Mouse (Mus musculus) embryonic facial prominence, embryonic 12.5 days (tissue): ENCODE results near the gene Cxcr4. TPM values are rescaled to one million over a fixed set of nuclear protein-coding genes. Genes with fewer than 3 reads are reported as not detected.

Experiments
- ATAC-seq: fragments of 200-750 bp; cut with Nextera tagmentation; 2 replicates; pipeline ENCODE4 v1.8.0; 2017; ENCODE audit not compliant: insufficient number of reproducible peaks, insufficient read depth, low FRiP score, low TSS enrichment
- H3K27ac ChIP-seq: fragments of 300-500 bp; sonication (generic); 2 replicates; pipeline ENCODE4 v1.5.1; 2016; ENCODE audit warnings: mild to moderate bottlenecking
- H3K27me3 ChIP-seq: fragments of 300-500 bp; sonication (generic); 2 replicates; pipeline ENCODE4 v1.6.1; 2016; ENCODE audit warnings: mild to moderate bottlenecking, moderate library complexity
- H3K36me3 ChIP-seq: fragments of 300-500 bp; sonication (generic); 2 replicates; pipeline ENCODE4 v1.6.1; 2016; ENCODE audit warnings: mild to moderate bottlenecking
- H3K4me1 ChIP-seq: fragments of 300-500 bp; sonication (generic); 2 replicates; pipeline ENCODE4 v1.6.1; 2016
- H3K4me2 ChIP-seq: fragments of 300-500 bp; sonication (generic); replicated peaks from 2 replicates; pipeline ENCODE4 v1.6.1; 2016; ENCODE audit warnings: mild to moderate bottlenecking, moderate library complexity
- H3K4me3 ChIP-seq: fragments of 300-500 bp; sonication (generic); 2 replicates; pipeline ENCODE4 v1.5.1; 2016; ENCODE audit warnings: mild to moderate bottlenecking
- H3K9ac ChIP-seq: fragments of 300-500 bp; sonication (generic); 2 replicates; pipeline ENCODE4 v1.6.1; 2016; ENCODE audit warnings: mild to moderate bottlenecking, moderate library complexity
- H3K9me3 ChIP-seq: fragments of 300-500 bp; sonication (generic); 2 replicates; pipeline ENCODE4 v1.6.1; 2016; ENCODE audit warnings: mild to moderate bottlenecking, moderate library complexity
- WGBS: fragments of 180-500 bp; shearing (Covaris S2); methylation state at CpG from one replicate; pipeline ENCODE4 v1.1.7; 2016; 5-methylcytosine and 5-hydroxymethylcytosine counted together
- polyA plus RNA-seq: library from polyadenylated mRNA; unstranded; fragments of >200 nt; fragmentation: Nextera tagmentation; extraction: Ambion mirVana; gene quantifications from 2 replicates; pipeline ENCODE4 v1.2.1, GENCODE M21; 2016

Gene Cxcr4
- polyA plus RNA-seq = 4.6 and 4.8 TPM in 2 replicates

DNA sequence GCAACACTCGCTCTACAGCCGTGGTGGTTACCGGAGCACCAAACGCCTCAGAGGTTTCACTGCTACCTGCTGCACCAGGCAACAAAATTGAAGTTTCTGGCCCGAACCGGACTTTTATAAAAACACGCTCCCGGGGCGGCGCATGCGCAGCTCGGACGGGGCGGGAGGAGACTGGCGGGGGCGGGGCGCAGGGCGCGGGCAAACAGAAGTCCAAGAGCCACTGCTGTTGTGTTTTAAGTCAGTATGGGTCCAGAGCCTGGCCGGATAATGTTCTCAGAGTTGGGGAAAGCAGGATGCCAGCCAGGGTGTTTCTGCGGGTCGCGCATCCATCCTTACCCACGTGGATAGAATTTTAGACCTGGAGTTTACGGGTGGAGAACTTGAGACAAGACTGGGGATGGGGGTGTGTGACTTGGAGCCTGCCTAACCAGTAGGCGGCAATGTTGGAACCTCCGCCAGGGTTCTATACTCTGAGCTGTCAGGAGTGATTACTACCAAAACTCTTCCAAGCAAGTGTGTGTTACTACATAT, at the start of gene Cxcr4:
Gene Cxcr4 (minus strand): TSS at position 83 of the 531 bp plus-strand sequence.
- ATAC-seq = peak; percentile 85
- Histone ChIP-seq H3K4me1 (peaks cover 33% of the 10 kb centered on the region; the same call in 1 of the 2 replicates), H3K9me3 (no peaks in the 10 kb centered on the region), H3K27ac (peak within 1 kb of the TSS; percentile 41; the same call in 1 of the 2 replicates), H3K36me3 (no peaks in the 10 kb centered on the region), H3K9ac (peak within 1 kb of the TSS; percentile 57), H3K4me3 (peak within 1 kb of the TSS; percentile 55), H3K27me3 (peaks cover 38% of the 10 kb centered on the region), H3K4me2 (peak within 1 kb of the TSS; percentile 88)
- WGBS = 1% methylated on average over 27 of the region's 27 CpGs

DNA sequence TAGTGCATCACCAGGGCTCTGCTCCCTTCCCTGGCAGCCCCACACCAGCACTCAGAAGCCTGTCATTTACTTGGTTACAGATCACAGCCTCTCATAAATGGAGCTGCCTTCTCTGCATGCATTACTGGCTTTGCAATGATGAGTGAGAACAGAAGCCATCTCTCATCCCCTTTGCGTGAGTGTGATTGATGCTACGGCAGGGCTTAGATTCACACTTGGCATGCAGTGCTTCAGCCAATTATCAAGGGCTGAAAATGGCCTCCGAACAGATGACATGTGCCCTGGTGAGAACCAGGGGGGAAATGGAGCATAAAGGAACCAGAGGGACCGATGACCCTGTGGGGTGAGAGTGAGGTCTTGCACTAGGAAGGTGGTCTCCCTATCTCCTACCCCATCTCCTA, 47.6 kb upstream of the Cxcr4 start:
- Histone ChIP-seq H3K9ac (no peak overlapping the region), H3K27ac (no peak overlapping the region), H3K27me3 (no peaks in the 10 kb centered on the region), H3K4me2 (no peak overlapping the region), H3K36me3 (no peaks in the 10 kb centered on the region), H3K9me3 (no peaks in the 10 kb centered on the region), H3K4me1 (peaks cover 15% of the 10 kb centered on the region), H3K4me3 (no peak overlapping the region)
- ATAC-seq = no peak
- 68% methylated on average over 4 of the region's 4 CpGs for WGBS

DNA sequence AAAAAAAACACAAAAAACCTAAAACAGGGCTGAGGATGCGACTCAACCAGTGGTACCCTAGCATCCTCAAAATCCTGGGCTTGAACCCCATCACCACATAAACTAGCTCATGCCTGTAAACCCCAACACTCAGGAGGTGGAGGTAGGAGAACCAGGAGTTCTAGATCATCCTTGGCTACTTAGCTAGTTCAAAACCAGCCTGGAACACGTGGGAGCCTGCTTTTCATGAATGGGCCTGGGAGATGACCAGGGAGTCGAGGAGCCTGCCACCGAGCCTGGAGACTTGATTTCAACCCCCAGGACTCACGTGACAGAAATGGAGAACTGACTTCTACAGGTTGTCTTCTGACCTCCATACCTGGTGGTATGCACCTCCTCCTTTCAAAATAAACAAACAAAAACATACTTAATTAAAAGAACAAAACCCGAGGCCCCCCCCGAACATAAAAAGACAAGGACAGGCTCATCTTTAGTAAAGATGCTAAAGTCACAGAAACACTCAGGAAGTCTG, 45.2 kb upstream of the Cxcr4 start:
- H3K4me1 ChIP-seq = peaks cover 3% of the 10 kb centered on the region; the same call in 1 of the 2 replicates
- WGBS = 82% methylated on average over 7 of the region's 7 CpGs
- no peak overlapping the region for H3K27ac ChIP-seq
- H3K4me2 ChIP-seq = no peak overlapping the region
- no peak for ATAC-seq
- H3K36me3 ChIP-seq = no peaks in the 10 kb centered on the region
- H3K9ac ChIP-seq = no peak overlapping the region
- H3K9me3 ChIP-seq = no peaks in the 10 kb centered on the region
- H3K4me3 ChIP-seq = no peak overlapping the region
- H3K27me3 ChIP-seq = no peaks in the 10 kb centered on the region

DNA sequence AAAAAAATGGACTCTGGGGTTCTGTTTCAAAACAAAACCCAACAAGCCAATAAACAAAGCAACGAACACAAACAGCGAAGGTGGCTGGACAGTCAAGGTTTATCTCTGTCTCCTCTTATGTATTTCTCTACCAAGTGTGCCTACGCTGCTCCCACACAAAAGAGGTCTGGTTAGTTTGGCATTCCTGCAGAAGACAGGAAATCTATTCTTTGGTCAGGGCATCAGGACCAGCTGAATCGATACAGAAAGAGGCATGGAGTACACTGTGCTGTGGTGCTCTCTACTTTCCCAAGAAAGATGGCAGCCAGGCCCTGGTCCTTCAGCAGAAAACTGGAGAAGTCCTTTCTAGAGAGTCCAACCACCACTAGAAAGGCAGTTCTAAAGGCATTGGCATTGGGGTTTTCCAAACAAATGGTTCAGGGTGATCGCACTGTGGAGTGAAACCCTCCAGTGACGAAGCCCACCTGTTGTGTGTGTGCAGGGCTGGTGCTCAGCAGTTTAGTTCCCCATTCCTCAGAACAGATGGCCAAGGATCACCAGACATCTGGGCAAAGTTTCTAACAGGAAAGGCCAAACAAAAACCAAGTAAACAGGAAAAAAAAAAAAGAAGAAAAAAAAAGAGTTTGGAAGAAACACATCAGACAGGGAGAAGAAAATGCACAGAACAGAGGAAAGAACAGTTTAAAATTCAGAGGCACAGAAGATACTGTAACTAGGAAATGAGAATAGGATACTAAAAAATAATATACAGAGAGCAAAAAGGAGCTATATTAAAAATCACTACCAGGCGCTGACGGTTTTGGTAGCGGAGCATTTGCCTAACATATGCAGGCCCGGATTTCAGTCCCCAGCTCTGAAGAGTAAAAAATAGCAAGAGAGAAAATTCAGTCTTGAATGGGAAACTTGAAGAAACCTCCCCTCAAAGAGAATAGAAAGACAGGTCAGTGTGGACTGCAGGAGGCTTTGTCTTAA, 44.5 kb upstream of the Cxcr4 start:
- Histone ChIP-seq H3K27me3 (no peaks in the 10 kb centered on the region), H3K4me2 (no peak overlapping the region), H3K9ac (no peak overlapping the region), H3K4me3 (no peak overlapping the region), H3K36me3 (no peaks in the 10 kb centered on the region), H3K27ac (no peak overlapping the region), H3K9me3 (no peaks in the 10 kb centered on the region), H3K4me1 (peaks cover 3% of the 10 kb centered on the region; the same call in 1 of the 2 replicates)
- ATAC-seq = no peak
- 80% methylated on average over 10 of the region's 10 CpGs for WGBS

DNA sequence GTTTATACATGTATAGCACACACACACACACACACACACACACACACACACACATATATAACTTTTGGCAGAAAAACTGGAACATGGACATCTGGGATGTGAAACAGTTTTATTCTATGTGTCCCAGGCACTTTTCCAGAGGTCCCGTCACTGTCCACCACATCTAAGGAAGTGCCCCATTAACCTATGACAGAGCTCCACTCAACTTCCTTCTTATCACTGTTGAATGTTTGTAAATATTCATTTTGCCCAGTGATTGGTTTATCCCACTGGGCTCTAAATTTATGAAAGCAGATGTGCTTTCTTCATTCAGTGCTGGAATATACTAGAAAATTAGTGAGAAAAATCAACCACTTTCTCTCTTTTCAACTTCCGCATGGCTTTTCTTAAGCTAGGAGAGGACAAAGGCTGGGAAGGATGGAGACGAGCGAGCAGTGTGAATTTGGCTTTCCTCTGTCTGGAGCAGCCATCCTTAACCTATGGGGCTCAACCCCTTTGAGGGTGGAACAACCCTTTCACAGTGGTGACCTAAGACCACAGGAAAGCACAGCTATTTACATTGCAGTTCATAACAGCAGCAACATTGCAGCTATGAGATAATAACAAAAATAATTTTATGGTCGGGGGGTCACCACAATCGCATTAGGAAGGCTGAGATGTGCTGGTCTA, 41.8 kb upstream of the Cxcr4 start:
- WGBS = 81% methylated on average over 6 of the region's 6 CpGs
- ATAC-seq = no peak

DNA sequence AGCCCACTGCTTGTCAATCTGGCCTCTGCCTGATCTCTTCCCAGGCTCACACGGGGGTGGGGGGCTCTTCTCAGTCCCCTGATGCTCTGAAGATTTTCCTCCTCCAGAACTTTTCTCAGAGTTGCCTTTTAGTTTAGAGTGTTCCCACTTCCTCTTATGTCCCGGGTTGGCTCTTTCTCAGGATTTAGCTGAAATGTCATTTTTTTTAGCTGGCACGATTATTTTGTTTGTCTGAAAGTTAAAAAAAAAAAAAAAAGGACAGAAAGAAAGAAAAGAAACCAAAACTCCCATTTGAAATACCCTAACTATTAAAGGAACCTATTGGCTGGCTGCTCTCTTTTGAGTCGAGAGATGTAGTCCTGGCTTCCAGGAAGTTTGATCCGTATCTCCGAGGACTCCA, 40.4 kb upstream of the Cxcr4 start:
- Histone ChIP-seq H3K4me1 (no peaks in the 10 kb centered on the region), H3K9ac (no peak overlapping the region), H3K27me3 (no peaks in the 10 kb centered on the region), H3K27ac (no peak overlapping the region), H3K4me2 (no peak overlapping the region), H3K4me3 (no peak overlapping the region), H3K9me3 (no peaks in the 10 kb centered on the region), H3K36me3 (no peaks in the 10 kb centered on the region)
- 74% methylated on average over 6 of the region's 6 CpGs for WGBS
- no peak for ATAC-seq

More for the DNA sequence above, 41.8 kb upstream of the Cxcr4 start:
- no peaks in the 10 kb centered on the region for H3K27me3 ChIP-seq
- H3K4me1 ChIP-seq = no peaks in the 10 kb centered on the region
- H3K36me3 ChIP-seq = no peaks in the 10 kb centered on the region
- H3K27ac ChIP-seq = no peak overlapping the region
- H3K9ac ChIP-seq = no peak overlapping the region
- no peak overlapping the region for H3K4me3 ChIP-seq
- H3K9me3 ChIP-seq = no peaks in the 10 kb centered on the region
- no peak overlapping the region for H3K4me2 ChIP-seq

DNA sequence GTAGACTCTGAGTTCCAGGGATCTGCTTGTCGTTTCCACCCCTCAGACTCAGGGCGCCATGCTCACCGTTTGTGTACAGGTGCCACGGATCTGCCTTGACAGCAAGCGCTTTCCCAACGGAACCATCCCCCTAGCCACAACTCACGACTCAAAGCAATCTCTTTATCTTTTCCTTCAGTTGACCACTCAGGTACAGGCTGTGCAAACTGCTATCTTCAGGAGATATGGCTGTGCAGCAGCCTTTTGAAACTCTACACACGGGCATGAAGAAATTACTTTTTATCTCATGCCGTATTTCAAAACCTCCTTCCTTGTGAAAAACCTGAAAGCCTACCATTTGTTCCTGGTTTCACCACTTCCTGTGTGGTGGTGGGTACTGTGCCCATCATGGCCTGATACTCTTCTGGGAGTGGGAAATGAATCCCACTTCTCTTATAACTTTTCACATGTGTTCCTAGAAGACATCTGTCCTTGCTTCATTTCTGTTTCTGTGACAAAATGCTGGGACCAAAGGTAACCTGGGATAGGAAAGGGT, 34.1 kb upstream of the Cxcr4 start:
- H3K9ac ChIP-seq = no peak overlapping the region
- H3K4me1 ChIP-seq = peaks cover 6% of the 10 kb centered on the region
- no peak overlapping the region for H3K27ac ChIP-seq
- no peaks in the 10 kb centered on the region for H3K9me3 ChIP-seq
- no peak overlapping the region for H3K4me3 ChIP-seq
- no peak for ATAC-seq
- no peaks in the 10 kb centered on the region for H3K36me3 ChIP-seq
- no peak overlapping the region for H3K4me2 ChIP-seq
- H3K27me3 ChIP-seq = no peaks in the 10 kb centered on the region
- WGBS = 82% methylated on average over 9 of the region's 9 CpGs

DNA sequence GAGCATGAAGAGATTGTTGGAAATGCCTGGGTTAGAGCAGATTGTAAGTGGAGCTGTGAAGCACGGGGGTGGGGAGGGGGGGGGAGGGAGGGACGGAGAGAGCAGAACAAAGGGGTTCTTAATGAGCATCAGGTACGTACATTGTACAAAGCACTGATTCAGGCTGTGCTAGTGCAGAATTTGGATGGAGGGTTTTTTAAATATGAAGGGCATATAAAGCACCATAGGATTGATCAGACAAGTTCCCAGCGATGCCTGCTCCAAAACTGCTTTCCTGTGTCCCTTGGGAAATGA, 31.4 kb upstream of the Cxcr4 start:
- H3K4me2 ChIP-seq = no peak overlapping the region
- no peaks in the 10 kb centered on the region for H3K27me3 ChIP-seq
- WGBS = 43% methylated on average over 4 of the region's 4 CpGs
- no peak overlapping the region for H3K4me3 ChIP-seq
- no peak overlapping the region for H3K9ac ChIP-seq
- H3K4me1 ChIP-seq = peaks cover 6% of the 10 kb centered on the region
- H3K9me3 ChIP-seq = no peaks in the 10 kb centered on the region
- H3K36me3 ChIP-seq = no peaks in the 10 kb centered on the region
- H3K27ac ChIP-seq = no peak overlapping the region
- no peak; the same call in 1 of the 2 replicates for ATAC-seq

DNA sequence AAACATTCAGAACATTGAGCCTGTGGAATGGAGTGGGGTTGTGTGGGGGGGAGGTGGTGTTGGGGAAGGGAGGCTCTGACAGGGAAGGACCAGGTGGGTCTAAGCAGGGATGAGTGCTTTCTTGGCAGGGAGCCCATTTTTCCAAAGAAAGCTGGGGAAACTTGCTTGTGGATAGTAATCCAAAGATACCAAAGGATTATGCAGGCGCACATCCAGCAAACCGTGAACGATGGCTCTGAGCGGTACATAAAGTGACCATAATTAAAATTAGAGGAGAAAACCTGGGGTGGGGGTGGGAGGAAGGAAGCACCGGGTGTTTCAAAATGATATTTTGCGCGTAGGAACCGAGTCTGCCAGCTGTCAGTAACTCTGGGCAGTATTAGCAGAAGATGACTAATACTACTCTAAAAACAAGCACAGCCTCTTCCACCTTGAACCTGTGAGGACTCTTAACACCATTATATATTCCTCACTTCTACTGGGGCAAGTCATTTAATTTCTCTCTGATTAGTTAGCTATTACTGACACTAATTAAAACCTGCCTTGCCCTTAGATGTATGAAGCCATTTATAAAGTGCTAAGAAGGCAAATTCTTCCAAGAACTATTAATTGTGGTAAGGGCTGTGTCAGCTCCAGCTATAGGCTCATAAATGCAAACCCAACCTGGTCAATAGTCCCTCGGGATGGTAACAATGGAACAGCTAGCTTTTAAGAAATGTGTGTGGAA, 30.9 kb upstream of the Cxcr4 start:
- ATAC-seq = no peak
- no peaks in the 10 kb centered on the region for H3K27me3 ChIP-seq
- H3K4me1 ChIP-seq = peaks cover 6% of the 10 kb centered on the region
- H3K9me3 ChIP-seq = no peaks in the 10 kb centered on the region
- no peak overlapping the region for H3K4me2 ChIP-seq
- no peak overlapping the region for H3K4me3 ChIP-seq
- WGBS = 65% methylated on average over 9 of the region's 9 CpGs
- H3K9ac ChIP-seq = no peak overlapping the region
- no peak overlapping the region for H3K27ac ChIP-seq
- H3K36me3 ChIP-seq = no peaks in the 10 kb centered on the region

DNA sequence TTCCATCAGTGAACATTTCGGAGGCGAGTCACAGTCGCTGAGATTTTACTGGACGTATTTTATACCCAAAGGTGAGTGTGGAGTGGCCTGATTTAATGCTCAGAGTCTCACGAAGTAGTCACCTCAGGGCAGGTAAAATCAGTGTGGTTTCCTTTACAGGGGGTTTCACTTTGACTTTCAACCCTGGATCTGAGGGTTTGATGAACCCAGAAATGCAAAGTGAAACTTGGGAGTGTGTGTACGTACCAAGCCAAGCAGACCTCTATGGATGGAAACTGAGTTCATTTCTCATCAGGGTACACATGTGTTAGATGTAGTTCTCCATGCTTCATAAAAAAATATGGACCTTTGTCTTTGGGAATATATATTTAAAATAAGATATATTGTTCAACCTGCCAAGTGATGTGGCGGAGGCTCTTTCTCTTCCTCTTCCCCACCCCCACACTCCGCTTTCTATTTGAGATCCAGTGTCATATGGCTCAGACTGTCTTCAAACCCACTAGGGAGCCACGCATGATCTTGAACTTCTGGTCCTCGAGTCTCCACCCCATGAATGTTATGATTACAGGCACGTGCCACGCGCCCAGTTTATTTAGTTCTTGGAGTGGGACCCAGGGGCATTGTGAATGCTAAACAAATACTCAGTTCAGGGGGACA, 25.7 kb upstream of the Cxcr4 start:
- no peak overlapping the region for H3K9ac ChIP-seq
- no peak overlapping the region for H3K4me3 ChIP-seq
- no peaks in the 10 kb centered on the region for H3K27me3 ChIP-seq
- no peak overlapping the region for H3K27ac ChIP-seq
- 87% methylated on average over 13 of the region's 13 CpGs for WGBS
- H3K4me1 ChIP-seq = peaks cover 8% of the 10 kb centered on the region
- no peaks in the 10 kb centered on the region for H3K36me3 ChIP-seq
- no peak overlapping the region for H3K4me2 ChIP-seq
- ATAC-seq = no peak
- H3K9me3 ChIP-seq = no peaks in the 10 kb centered on the region

DNA sequence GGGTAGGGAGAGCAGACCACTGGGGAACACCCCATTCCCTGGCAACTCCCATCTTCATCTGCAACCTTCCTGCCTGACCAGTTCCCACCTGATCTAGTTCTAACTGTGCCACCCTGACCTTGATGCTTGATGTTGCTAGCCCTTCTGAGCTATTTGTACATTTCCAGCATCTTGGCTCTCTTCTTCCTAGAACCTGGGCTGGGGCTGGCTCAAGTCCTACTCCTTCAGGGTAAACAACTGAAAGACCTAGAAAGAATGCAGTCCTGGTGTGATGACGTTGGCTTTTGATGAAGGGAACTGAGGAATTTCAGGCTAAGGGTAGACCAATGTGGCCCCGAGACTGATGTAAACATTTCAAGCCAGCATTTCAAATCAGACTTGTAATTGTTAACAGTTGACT, 24.5 kb upstream of the Cxcr4 start:
- H3K4me2 ChIP-seq = no peak overlapping the region
- H3K4me1 ChIP-seq = peaks cover 8% of the 10 kb centered on the region
- WGBS = 29% methylated on average over 2 of the region's 2 CpGs
- H3K27me3 ChIP-seq = no peaks in the 10 kb centered on the region
- H3K9ac ChIP-seq = no peak overlapping the region
- H3K36me3 ChIP-seq = no peaks in the 10 kb centered on the region
- ATAC-seq = no peak
- H3K27ac ChIP-seq = no peak overlapping the region
- H3K4me3 ChIP-seq = no peak overlapping the region
- H3K9me3 ChIP-seq = no peaks in the 10 kb centered on the region
